Mouse (Mus musculus) right cerebral cortex, adult 18-20 months (tissue): ENCODE measurements around the gene Pappa2.

Experiments
- DNase-seq: peaks from one replicate; pipeline ENCODE4 v3.0.0; 2022; ENCODE audit warnings: mixed read lengths

The Pappa2 gene

DNA sequence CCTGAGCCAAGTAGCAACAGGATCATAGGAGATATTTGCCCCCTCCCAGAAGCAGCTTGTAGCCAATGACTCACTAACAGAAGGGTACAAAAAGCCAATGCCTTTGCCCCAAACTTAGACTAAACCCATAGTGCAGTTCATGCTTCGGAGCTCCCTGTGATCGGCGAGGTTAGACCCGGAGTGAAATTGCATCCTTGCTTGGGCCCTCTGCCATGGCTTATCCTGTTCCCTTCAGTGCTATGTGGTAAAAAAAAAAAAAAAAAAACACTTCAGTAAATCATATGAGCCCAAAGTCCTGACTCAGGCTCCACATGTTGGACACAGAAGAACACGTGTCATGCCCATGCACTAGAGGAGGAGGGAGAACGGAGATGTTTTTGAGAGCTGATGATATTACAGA lies 85.8 kb downstream of the Pappa2 start:
- no peak for DNase-seq

GRCm38 (mm10) chr1:158875487-158875886 lies 104.8 kb downstream of the Pappa2 start:
- peak; percentile 17 for DNase-seq

DNA sequence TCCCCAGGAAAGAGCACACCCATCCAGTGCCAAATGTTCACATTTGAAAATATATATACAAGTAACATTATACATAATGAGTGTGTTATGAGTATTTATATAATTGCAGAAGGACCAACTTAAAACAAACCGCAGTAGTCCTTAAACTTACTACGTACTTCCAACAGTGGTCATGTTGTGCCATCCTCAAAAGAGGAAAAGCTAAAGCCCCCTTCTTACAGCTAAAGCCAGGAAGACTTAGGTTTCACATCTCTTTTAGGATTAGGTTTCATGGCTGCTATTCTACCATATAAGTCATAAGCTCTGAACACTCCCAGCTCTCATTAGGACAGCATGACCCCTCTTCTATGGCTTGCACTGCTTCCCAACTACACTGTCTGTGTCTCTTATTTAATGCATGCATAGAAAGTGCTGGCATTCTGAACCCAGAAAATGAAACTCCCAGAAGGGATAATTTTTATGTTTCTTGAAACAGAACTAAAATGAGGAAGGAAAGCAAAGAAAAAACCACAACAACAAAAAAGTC lies 105.7 kb downstream of the Pappa2 start:
- DNase-seq: no peak

- no peak for DNase-seq
Observed at GRCm38 (mm10) chr1:158873631-158874030, 106.7 kb downstream of the Pappa2 start.

DNA sequence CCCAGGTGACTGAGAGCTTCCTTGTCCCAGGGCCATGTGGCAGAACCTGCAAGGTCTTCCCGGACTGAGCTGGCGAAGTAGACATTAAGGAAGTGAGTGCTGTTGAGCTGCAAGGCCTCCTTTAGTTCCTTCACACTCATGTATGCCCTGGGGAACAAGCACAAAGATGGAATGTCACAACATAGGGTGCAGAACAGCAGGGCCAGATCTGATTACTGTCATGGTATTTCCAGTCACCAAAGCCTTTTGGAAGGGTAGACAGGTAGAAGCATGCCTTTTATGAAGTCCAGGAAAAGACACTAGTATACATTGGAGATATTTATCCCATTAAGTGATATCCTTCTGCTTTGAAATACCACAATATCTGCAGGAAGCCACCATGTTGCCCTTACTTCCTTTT lies 108.9 kb downstream of the Pappa2 start:
- DNase-seq: no peak

GRCm38 (mm10) chr1:158860190-158860589 lies 120.1 kb downstream of the Pappa2 start:
- DNase-seq: no peak

DNA sequence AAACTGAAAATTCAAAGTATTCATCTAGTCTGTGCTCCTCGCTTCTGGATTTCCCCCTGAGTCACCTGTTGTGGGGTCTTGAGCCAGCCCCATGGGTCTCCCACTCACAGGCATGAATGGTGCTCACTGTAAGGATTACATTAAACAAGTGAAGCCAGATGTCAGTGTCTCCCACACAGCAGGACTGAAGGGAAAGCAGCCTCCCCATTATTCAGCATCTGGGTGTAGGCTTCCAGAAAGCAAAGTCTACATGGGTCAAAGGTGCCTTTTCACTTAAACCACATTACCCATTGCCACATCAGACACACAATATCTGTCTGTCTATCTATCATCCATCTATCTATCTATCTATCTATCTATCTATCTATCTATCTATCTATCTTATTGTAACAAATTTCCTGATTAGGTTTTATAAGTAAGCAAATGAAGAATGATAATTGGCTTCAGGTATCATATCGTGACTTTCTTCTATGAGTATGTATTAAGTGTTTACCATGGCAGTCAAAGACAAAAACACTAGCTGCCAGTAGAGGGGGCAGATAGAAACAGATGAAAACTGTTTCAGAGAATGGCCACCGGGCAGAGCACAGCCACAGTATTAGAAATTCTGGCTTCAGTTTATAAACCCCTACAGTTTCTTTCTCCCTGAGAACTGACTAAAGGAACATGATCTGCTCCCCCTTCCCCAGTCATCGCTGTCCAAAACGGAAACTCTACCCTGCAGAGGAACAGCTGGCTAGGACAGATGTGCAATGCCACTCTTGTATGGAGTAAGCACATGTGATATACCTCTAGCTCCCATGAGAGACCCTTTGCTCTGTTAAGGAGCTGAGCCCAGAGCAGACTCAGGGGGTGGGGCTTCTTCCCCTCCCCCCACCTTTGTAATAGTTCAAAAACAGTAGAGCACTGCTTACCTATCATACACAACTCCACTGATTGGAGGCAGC lies 126.1 kb downstream of the Pappa2 start:
- no peak for DNase-seq

DNA sequence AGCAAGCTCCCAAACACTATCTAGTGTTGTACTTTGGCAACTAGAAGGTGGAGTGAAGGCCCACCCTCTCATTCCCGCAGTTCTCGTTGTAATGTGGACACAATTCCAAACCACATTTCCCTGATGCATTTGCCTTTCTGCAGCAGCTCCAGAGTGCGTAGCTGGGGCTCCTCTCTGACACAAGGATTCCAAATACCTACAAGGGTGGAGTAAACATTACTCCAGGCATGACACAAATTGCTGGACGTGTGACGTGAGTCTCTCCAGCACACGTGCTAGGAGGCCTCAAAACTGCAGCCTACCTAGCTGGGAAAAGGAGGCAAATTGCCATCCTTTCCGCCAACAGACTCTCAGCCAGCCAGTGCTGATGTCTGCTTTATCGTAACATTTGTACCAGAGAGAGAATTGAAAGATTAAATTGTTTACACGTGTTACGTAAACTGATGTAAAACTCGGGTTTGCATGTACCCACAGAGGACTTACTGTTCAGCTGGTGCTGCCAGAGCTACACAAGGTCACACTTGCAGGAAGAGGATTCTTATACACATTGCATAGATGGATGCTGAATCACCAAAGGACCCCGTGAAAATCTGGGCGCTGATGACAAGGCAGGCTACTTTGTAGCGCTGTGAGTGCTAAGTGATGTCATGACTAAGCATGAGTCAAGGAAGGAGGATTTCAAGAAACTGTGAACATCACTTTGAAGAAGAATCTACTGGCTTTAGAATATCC lies 127.3 kb downstream of the Pappa2 start:
- peak; percentile 16 for DNase-seq

DNA sequence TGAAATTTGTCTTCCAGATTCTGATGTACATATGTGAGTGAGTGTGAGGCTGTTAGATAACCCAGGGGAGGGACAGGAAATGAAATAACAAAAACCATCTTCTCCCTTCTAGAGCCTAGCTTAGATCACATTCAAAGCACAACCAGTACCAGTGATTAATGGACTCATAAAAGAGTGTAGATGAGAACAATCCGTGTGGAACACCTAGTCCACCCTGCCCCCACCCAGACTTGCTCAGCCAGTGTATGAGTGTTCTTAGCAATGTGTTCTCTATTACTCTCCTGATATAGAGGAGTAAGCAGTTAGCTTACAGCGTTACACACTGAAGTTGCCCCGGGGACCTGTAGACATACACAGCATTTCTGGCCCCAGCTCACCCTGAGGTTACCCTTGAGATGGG lies 129.8 kb downstream of the Pappa2 start:
- DNase-seq: no peak

GRCm38 (mm10) chr1:158844604-158845003 lies 135.7 kb downstream of the Pappa2 start:
- DNase-seq: peak; percentile 3

GRCm38 (mm10) chr1:158837151-158837550 lies 143.1 kb downstream of the Pappa2 start:
- no peak for DNase-seq

GRCm38 (mm10) chr1:158830152-158830551 lies 150.1 kb downstream of the Pappa2 start:
- no peak for DNase-seq

DNA sequence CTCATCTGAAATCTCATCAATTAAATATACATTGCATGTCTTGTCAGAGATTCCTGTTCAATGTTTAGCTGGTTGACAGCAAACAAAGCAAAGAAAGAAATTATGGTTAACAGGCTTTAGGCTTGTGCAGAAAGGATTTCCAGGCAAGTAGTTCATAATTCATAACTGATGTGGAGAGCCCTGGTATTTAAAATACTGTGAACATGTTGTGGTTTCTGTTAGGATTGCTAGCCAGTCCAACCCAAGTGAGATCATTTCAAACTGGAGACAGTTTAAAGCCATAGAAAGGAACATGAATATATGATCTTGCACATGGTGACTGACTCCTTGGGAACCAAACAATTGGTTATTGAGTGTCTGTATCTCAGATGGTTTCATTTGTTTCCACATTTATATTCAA lies 152.4 kb downstream of the Pappa2 start:
- no peak for DNase-seq

DNA sequence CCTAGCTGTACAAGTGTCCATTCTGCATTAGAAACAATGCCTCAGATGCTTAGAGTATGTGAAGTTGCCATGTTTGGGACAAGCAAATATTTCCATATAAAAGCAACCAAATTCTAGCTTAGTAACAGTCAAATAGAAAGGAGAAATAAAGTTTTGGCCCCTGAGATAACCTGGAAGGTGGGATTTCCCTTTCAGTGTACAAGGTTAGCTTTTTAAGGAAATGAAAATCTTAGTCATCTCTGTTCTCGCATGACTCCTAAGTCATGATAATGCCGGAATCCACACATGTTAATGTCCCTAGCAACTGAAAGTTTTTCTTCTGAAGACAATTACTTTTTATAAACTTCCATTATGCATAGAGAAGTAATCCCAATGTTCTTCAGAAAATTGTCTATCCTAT lies 160.6 kb downstream of the Pappa2 start:
- no peak for DNase-seq

GRCm38 (mm10) chr1:158816479-158816878 lies 163.8 kb downstream of the Pappa2 start:
- DNase-seq: no peak

GRCm38 (mm10) chr1:158811887-158812286 lies 168.4 kb downstream of the Pappa2 start:
- DNase-seq: no peak

- DNase-seq: no peak
Observed at GRCm38 (mm10) chr1:158775486-158775885, 204.8 kb downstream of the Pappa2 start.

- DNase-seq: no peak
Observed at GRCm38 (mm10) chr1:158773102-158773501, 207.2 kb downstream of the Pappa2 start.

- no peak for DNase-seq
Observed at GRCm38 (mm10) chr1:158770756-158771155, 209.5 kb downstream of the Pappa2 start.

DNA sequence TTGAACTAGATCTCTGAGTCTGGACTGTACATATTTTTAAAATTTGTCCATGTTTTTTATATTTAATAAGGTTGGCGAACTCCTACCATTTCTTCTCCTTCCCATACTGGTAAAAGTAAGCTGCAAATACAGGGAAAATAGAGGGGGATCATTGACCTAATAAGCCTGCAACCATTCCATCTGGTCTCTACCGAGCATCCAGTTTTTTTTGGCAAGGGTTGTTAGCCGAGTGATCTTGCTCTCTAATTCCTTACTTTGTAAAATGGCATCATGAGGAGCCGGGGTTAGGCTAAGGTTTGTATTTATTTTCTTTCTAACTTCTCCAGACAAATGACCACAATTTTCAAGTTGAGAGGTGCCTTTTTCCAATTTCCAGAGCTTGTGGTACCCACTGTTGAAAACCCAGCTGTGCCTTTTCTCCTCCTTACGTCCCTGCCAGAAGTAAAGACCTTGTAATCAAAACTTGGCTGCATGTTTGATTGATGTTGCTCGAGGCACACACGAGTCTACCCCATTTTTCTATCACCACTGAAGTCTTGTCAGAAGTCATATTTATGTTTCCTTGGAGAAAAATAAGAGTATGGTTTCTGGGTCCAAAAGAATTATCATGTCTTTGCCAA lies 210.1 kb downstream of the Pappa2 start:
- DNase-seq: no peak

GRCm38 (mm10) chr1:158765842-158766241 lies 214.4 kb downstream of the Pappa2 start:
- DNase-seq: no peak

DNA sequence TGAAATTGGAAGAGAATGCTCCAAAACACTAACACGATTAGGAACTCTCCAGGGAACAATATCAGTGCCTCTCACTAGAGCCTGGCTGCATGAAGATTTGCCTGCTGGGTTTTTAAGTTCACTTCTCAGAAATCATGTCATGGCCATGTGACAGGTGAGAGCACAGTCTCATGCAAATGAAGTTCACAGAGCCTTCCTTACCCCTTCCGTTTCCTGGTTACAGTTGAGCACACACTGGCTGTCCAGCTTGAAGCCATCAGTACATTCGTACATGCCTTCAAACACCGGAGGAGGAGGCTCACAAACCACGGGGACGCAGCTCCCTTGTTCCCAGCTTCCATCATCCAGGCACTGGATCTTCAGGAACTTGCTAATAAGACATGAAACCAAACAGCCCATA lies 215.6 kb downstream of the Pappa2 start:
- DNase-seq: no peak

DNA sequence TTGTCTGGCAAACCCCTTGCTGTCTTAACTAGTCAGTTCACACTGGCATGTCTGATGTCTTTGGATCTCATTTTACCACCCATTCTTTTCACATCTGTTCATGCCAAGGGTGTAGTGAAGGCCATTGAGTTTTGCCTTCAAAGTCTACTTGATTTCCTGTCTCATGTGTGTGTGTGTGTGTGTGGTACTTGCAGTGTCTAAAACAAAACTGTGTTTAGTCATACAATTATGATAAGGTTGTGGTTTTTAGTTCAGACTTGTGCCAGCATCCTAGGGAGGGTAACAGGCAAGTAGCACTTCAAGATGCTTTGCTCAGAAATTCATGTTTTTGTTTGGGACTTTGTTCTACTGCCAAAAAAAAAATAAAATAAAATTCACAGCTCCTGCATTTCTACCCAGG lies 216.1 kb downstream of the Pappa2 start:
- DNase-seq: no peak
